Mouse (Mus musculus): ENCODE data around the gene Mtfmt. TPM values are rescaled to one million over a fixed set of nuclear protein-coding genes. Genes with fewer than 3 reads are reported as not detected.

Mtfmt gene
- 5.0 and 5.9 TPM in 2 replicates for polyA plus RNA-seq (2012; rRNA removed)
- 6.2 and 7.4 TPM in 2 replicates for polyA plus RNA-seq (2014; fragmentation: Nextera tagmentation; extraction: Ambion mirVana)

DNA sequence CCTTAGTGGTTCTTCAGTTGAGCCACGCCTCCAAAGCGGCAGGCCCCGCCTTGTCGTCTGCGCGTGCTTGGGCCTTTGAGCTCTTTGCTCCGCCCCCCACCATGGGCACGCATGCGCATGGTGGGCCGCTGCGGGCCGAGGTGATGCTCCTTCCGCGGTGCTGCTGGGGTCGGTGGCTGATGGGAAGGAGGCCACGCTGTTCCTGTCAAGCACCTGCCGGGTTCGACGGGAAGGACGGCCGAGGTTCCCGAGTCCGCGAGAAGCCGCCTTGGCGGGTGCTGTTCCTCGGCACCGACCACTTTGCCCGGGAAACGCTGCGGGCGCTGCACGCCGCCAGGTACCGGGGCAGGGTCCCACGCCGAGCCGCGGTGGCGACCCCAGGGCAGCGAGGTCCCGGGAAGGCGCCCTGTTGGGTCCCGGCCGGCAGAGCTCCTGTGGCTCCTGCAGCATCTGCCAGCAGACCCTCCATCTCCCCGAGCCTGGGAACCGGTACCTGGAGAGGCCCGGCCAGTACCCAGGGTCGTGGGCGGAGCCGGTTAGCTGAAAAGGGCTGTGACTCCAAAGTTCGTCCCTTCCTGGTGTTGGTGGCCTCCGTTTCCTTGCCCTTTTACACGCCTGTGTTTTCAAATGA, at the start of gene Mtfmt:
TSS of gene Mtfmt (plus strand) at position 112 of the 631 bp plus-strand sequence.
- DNase-seq (ENCODE audit: low read depth in 3 of 3, low spot score in 3 of 3) (peak; percentile 85 to 92 (median 85)), ATAC-seq (ENCODE audit: insufficient read depth) (peak; percentile 93)
- no peak within 1 kb of the TSS for H3K27ac ChIP-seq
- under 1% methylated on average over 54 of the region's 54 CpGs for WGBS (ENCODE audit: insufficient replicate concordance)
- no peaks in the 10 kb centered on the region for H3K27me3 ChIP-seq (ENCODE audit: control insufficient read depth, insufficient read depth, low read length)
- no peaks in the 10 kb centered on the region for H3K36me3 ChIP-seq (replicated peaks; ENCODE audit: control insufficient read depth, insufficient read depth, low read depth)
- H3K4me1 ChIP-seq (replicated peaks; ENCODE audit: control insufficient read depth in 2 of 2, insufficient read depth in 2 of 2, low read length in 1 of 2): peaks cover 4% of the 10 kb centered on the region in 2 experiments; a peak in 1 of 4 replicates
- H3K9me3 ChIP-seq (ENCODE audit: control insufficient read depth, low read length): no peaks in the 10 kb centered on the region
- peak within 1 kb of the TSS; percentile 73 to 80 for H3K4me3 ChIP-seq (ENCODE audit: insufficient read depth in 1 of 2, low read depth in 2 of 2, low read length in 2 of 2)
- no peak for TF ChIP-seq EP300 (IDR thresholded peaks at IDR 0.05; ENCODE audit: low read depth)
- H3K4me2 ChIP-seq (ENCODE audit: low read depth): peak within 1 kb of the TSS; percentile 75
- peak within 1 kb of the TSS; percentile 76 for H3K9ac ChIP-seq (replicated peaks)

DNA sequence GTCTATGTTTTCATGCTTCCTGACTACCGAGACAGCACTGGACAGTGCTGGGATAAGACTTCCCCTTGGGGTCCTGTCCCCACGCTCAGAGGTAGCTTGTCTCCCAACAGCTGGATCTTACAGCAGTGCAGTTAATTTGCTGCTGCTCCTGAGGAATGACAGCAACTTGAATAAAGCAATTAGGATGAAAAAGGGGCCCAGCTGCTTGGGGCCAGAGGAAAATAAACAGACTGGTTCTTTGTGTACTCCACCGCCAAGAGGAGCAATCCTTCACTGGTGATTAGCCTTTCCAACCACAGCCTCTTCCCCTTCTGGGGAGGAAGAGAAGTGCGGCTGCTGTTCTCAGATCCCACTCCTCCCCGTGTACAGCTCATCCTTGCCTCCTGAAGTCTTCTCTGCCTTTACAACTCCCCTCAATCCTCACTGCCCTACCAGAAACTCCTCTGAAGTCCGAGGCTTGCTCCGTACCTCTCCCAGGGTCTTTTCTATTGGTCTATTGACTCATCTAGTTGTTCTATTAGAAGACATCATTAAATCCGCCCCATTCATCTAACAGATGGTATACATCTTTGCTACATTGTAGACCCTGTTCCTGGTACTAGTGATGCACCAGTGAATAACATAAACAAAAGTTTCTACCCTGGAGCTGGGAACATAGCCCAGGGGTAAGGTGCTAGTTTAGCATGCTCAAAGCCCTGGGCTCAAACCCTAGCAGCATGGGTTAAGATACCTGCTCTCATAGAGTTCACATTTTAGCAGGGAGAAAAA, 49.0 kb upstream of the Mtfmt start:
- no peak for DNase-seq (ENCODE audit: low read depth in 3 of 3, low spot score in 3 of 3)
- H3K36me3 ChIP-seq (replicated peaks; ENCODE audit: control insufficient read depth, insufficient read depth, low read depth): no peaks in the 10 kb centered on the region
- H3K9me3 ChIP-seq (ENCODE audit: control insufficient read depth, low read length): no peaks in the 10 kb centered on the region
- no peak overlapping the region for H3K9ac ChIP-seq (replicated peaks)
- TF ChIP-seq EP300 (IDR thresholded peaks at IDR 0.05; ENCODE audit: low read depth) (no peak), CTCF (IDR thresholded peaks at IDR 0.05; ENCODE audit: low read depth) (0 out of 2 replicates have a peak, but pooled peaks have one; percentile 5)
- no peak overlapping the region for H3K4me3 ChIP-seq (ENCODE audit: insufficient read depth in 1 of 2, low read depth in 2 of 2, low read length in 2 of 2)
- no peak overlapping the region for H3K27ac ChIP-seq
- no peak for ATAC-seq (ENCODE audit: insufficient read depth)
- 29% methylated on average over 8 of the region's 8 CpGs for WGBS (ENCODE audit: insufficient replicate concordance)
- peaks cover 17% of the 10 kb centered on the region for H3K27me3 ChIP-seq (ENCODE audit: control insufficient read depth, insufficient read depth, low read length)
- no peaks in the 10 kb centered on the region for H3K4me1 ChIP-seq (replicated peaks; ENCODE audit: control insufficient read depth in 2 of 2, insufficient read depth in 2 of 2, low read length in 1 of 2)
- H3K4me2 ChIP-seq (ENCODE audit: low read depth): no peak overlapping the region

DNA sequence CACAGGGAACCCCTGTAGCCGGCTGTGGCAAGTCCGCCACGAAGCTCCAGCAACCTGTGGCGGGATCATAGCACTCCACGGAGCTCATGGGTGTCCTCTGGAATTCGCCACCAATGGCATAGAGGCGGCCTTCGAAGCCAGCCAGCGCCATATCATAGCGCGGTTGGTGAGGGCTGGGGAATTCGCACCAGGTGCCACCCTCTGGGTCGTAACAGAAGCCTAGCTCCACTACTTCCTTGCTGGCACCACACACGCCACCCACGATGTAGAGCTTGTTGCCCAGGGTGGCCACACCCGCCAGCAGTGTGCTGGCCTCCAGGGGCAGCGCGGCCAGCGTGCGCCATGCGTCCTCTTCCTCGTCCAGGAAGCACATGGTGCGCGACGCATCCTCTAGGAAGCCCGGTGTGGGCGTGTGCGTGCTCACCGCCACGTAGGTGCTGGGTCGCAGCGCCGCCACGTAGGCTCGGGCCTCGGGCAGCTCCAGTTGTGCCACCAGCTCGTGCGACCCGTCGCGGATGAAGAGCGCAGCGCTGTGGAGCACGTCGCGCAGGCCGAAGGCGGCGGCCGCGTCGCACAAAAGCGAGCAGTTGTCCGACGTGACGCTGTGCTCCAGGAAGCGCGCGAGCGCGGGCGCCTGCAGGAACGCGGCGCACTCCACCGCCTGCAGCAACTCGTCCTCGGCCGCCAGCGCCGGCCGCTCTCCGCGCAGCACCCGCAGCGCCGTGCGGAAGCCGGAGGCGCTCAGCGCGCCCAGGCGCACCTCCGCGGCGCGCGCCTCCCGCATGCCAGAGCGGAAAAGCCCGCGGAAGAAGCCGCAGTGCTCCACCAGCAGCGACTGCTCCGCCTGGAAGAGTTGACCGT, 44.6 kb upstream of the Mtfmt start:
- Histone ChIP-seq H3K4me2 (ENCODE audit: low read depth) (peak overlapping the region; percentile 40; the same call in 1 of the 2 replicates), H3K4me1 (replicated peaks; ENCODE audit: control insufficient read depth in 2 of 2, insufficient read depth in 2 of 2, low read length in 1 of 2) (no peaks in the 10 kb centered on the region), H3K9ac (replicated peaks) (no peak overlapping the region), H3K36me3 (replicated peaks; ENCODE audit: control insufficient read depth, insufficient read depth, low read depth) (no peaks in the 10 kb centered on the region), H3K9me3 (ENCODE audit: control insufficient read depth, low read length) (no peaks in the 10 kb centered on the region), H3K27ac (no peak overlapping the region), H3K27me3 (ENCODE audit: control insufficient read depth, insufficient read depth, low read length) (peaks cover 28% of the 10 kb centered on the region), H3K4me3 (ENCODE audit: insufficient read depth in 1 of 2, low read depth in 2 of 2, low read length in 2 of 2) (peak overlapping the region in 1 of 2 experiments; percentile 39; a peak in 2 of 4 replicates)
- no peak for TF ChIP-seq CTCF (IDR thresholded peaks at IDR 0.05; ENCODE audit: low read depth)
- no peak for TF ChIP-seq EP300 (IDR thresholded peaks at IDR 0.05; ENCODE audit: low read depth)
- ATAC-seq (ENCODE audit: insufficient read depth): no peak
- 13% methylated on average over 93 of the region's 96 CpGs for WGBS (ENCODE audit: insufficient replicate concordance)
- DNase-seq (ENCODE audit: low read depth in 3 of 3, low spot score in 3 of 3): no peak

DNA sequence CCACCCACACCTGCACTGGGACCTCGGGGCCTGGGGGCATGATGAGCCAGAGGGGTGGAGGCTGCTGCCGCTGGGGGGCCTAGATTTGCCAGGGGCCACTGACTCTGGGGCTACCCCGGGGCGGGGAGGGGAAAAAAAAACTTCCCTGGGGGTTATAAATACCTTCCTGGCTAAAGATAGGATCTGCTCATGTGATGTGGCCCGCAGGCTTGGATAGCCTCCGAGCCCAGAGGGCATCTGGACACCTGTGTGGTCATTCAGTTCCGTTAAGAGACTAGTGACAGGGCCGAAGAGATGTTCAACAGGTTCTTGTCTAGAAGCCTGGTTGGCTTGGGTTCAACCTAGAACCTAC, 44.0 kb upstream of the Mtfmt start, which contains the start of gene Kbtbd13:
TSS of gene Kbtbd13 (minus strand) at position 40 of the 352 bp plus-strand sequence.
- H3K27me3 ChIP-seq (ENCODE audit: control insufficient read depth, insufficient read depth, low read length): peaks cover 28% of the 10 kb centered on the region
- no peaks in the 10 kb centered on the region for H3K36me3 ChIP-seq (replicated peaks; ENCODE audit: control insufficient read depth, insufficient read depth, low read depth)
- peak within 1 kb of the TSS in 1 of 2 experiments; percentile 39; a peak in 2 of 4 replicates for H3K4me3 ChIP-seq (ENCODE audit: insufficient read depth in 1 of 2, low read depth in 2 of 2, low read length in 2 of 2)
- no peak for ATAC-seq (ENCODE audit: insufficient read depth)
- H3K9me3 ChIP-seq (ENCODE audit: control insufficient read depth, low read length): no peaks in the 10 kb centered on the region
- TF ChIP-seq EP300 (IDR thresholded peaks at IDR 0.05; ENCODE audit: low read depth) (no peak), CTCF (IDR thresholded peaks at IDR 0.05; ENCODE audit: low read depth) (no peak)
- 23% methylated on average over 8 of the region's 8 CpGs for WGBS (ENCODE audit: insufficient replicate concordance)
- no peaks in the 10 kb centered on the region for H3K4me1 ChIP-seq (replicated peaks; ENCODE audit: control insufficient read depth in 2 of 2, insufficient read depth in 2 of 2, low read length in 1 of 2)
- H3K27ac ChIP-seq: no peak within 1 kb of the TSS
- H3K4me2 ChIP-seq (ENCODE audit: low read depth): peak within 1 kb of the TSS; percentile 40; the same call in 1 of the 2 replicates
- no peak for DNase-seq (ENCODE audit: low read depth in 3 of 3, low spot score in 3 of 3)
- H3K9ac ChIP-seq (replicated peaks): no peak within 1 kb of the TSS

All from liver, embryonic 14.5 days (tissue).